Mouse (Mus musculus): ENCODE data around the gene Nckap1.

The Nckap1 gene

DNA sequence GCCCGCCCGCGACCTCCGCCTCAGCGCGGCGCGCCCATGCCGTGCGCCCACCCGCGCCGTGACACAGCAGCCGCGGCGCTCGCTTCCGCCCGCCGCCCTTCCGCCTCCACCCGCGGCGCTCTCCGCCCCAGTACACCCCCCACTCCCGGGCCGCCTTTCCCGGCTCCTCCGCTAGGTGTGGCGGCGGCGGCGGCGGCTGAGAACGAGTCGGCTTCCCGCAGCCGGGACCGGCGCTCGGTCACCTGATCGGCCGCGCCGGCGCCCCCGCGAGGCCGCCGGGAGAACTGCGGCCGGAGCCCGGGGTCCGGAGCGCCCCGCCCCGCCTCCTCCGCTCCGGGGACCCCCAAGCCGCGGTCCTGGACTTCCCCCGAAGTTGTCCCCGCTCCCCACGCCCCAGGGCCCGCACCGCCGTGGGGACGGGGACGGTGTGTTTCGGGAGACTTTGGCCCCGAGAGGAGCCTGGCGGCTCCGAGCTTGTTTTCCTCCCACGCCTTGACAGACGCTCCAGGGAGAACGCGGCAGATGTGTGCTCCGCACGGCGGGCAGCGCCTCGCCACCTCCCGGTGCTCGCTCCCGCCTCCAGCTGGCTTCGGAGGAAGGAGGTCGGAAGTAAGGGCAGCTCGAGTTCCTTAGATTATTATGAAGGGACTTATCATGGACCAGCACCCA is at the start of gene Nckap1:
TSS of gene Nckap1 (minus strand) at position 338 of the 669 bp plus-strand sequence.
- DNase-seq: peak; percentile 92

DNA sequence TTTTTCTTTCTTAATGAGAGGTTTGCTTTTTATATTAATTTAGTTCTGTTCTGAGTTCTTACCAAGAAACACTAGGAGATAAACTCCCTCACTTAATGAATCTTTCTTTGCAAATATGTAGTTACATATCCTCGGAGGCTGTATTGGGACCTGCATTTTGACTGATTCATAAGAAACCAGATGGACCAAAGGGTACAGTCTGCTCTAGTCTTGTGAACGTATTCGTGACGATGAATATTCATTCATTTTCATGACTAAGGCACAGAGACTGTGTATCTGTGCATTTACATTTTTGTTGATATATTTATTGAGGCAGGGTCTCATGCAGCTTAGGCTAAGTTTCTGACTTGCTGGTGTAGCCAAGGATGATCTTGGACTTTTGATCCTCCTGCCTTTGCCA is 43.3 kb upstream of the Nckap1 start:
- no peak for DNase-seq

DNA sequence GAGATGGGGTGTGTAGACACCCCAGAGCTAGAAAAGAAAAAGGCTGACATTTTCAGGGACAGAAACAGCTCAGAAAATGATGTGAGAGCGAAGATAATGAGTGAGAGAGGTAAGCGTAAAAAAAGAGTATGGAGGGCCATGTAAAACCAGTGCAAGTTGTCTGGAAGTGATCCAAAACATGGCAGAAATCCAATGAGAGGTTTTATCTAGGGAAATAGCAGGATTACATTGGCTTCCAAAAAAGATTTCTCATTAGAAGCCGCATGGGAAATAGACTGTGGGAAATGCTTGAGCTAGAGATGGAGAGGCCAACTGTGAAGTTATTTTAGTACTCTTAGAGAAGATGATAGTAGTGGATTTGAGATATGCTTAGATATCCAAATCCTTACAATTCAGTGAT is 40.7 kb upstream of the Nckap1 start:
- no peak for DNase-seq

DNA sequence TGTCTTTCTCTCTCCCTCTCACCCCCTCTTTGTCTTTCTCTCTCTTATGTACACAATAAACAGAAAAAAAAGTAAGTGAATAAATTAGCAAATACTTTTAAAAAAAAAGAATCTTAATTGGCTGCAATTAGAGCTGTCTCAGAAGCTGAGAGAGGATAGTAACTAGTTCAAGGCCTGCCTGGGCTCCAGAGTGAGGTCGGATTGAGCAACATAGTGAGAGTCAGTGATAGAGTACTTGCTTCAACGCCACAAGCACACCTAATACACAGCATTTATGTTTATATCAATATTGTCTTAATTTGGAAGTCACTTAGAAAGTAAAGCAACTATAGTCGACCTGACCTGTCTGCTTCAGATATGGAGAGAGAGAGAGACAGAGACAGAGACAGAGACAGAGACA is 37.8 kb upstream of the Nckap1 start:
- DNase-seq: no peak

DNA sequence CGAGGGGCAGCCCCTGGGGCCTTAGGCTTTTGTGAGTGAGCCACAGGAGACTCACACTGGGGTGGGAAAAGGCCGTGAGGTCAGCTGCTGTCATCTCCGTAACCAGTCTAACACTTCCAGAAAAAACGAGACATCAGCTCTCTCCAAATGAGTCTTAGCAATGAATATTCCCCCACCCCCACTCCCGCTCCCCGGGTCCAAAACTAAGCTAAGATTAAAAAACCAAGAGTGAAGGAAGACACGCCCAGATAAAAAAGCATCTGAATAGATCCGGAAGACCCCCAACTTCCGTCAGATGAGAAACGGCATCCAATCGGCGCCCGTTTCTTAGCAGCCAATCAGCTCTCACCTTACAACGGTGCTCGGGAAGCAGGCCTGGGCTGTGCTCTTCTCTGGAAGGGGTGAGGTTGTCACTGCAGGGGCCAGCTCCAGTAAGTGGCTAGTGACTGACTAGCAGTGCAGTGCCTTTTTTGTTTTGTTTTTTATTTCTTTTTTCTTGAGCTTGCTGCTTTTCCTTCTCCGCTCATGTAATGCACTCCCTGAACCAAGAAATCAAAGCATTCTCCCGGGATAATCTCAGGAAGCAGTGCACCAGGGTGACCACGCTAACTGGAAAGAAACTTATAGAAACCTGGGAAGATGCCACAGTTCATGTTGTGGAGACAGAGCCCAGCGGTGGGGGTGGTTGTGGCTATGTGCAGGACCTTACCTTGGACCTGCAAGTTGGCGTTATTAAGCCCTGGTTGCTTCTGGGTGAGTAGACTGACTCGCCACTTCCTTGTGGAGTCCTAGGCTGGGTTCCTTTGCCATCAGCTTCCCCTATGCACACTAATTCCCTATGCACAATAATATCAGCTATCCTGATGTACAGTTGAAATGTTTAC is 35.9 kb upstream of the Nckap1 start, which contains the start of the genes Dusp19 and Nup35:
TSS of gene Dusp19 (plus strand) at position 192 of the 884 bp plus-strand sequence.
TSS of gene Nup35 (plus strand) at position 383 of the 884 bp plus-strand sequence.
- peak; percentile 97 for DNase-seq

DNA sequence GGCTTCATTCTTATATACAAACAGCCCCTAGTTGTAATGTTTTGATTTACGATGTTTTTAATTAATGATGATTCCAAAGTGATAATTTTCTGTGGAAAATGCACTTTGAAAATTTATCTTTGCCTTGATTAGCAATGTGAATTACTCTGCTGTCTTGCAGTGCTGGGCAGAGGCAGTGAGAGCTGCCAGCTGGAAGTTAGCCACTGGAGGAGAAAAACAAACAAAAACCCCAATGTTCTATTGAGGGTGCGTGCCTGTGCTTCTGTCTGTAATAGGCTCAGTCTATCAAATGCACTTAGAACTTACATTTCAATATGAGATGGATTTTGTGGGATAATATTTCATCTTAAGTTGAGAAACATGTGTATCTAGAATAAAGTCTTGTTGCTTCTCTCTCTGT is 31.6 kb upstream of the Nckap1 start:
- DNase-seq: no peak

DNA sequence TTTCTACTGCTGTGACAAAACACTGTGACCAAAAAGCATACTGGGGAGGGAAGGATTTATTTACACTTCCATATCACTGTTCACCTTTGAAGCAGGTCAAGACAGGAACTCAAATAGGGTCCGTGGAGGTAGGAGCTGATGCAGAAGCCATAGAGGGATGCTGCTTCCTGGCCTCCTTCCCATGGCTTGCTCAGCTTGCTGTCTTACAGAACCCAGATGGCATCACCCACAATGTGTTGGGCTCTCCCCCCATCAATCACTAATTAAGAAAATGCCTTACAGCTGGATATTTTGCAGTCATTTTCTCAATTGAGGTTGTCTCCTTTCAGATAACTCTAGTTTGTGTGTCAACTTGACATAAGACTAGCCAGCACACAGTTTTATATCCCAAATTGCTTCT is 31.1 kb upstream of the Nckap1 start:
- peak; percentile 6 for DNase-seq

DNA sequence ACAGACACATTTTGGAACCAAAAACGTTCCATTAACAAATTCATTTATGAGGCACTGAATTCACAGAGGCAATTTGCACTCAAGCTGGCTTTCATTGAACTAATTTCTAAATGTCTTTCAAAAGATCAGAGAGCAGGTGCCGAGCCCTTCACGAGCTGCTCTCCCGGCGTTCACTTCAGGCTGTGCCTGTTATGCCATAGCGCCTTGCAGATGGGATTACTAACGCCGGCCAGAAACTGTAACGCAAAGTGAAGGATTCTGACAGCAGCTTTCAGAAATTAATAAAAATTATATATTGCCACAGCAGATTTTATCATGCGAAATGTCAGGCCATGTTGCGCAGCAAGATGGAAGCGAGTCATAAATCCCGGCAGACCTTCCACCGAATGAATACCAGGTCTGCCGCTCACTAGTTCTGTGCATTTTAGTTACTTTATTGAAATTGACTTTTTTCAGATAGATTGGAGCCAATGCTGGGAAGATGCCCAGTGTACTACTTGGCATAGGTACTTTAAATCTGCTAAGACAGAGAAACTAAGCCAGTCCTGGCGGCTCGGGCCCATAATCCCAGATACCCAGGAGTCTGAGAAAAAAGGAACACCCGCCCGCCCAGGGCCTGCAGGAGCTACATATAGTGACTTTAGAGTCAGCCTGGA is 22.7 kb upstream of the Nckap1 start:
- DNase-seq: no peak

DNA sequence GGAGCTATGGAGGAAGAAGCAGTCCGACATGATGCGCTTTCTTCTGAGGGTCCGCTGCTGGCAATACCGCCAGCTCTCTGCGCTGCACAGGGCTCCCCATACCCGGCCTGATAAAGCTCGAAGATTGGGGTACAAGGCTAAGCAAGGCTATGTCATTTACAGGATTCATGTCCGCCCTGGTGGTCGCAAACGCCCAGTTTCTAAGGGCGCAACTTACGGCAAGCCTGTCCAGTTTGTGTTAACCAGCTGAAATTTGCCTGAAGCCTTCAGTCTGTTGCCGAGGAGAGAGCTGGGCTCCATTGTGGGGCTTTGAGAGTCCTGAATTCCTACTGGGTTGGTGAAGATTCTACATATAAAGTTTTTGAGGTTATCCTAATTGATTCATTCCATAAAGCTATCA is 21.6 kb upstream of the Nckap1 start:
- DNase-seq: no peak

DNA sequence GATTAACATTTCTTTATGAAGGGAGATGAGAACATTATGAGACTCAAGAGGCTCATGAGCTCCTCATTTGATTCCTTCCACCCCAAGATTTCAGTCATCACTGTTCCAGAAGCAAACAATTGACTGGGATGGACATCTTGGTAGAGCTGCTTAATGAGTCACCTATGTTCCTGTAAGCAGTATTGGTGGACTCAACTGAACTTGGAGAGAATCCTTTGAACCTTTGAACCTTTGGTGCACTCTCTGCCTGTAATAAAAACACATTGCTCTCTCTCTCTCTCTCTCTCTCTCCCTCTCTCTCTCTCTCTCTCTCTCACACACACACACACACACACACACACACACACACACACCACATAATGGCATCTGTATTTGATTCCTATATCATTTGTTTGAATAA is 19.4 kb upstream of the Nckap1 start:
- DNase-seq: no peak

DNA sequence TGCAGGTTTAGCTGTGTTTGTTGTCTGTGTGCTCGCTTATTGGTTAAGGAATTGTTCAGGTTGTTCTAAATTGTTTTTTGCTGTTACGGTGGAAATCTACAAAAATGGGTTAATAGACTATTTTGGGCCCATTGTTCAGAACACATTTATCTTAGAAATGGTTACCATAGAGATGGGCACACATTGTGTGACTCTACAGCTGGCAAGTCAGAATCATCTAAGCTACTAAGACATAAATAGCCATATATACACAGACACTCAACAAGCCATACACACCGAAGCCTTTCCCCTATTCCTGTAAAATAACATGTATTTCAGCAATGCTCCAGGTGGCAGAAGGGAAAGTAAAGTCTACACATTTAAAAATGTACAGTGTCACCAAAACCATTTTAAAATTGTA is 18.7 kb upstream of the Nckap1 start:
- no peak for DNase-seq

DNA sequence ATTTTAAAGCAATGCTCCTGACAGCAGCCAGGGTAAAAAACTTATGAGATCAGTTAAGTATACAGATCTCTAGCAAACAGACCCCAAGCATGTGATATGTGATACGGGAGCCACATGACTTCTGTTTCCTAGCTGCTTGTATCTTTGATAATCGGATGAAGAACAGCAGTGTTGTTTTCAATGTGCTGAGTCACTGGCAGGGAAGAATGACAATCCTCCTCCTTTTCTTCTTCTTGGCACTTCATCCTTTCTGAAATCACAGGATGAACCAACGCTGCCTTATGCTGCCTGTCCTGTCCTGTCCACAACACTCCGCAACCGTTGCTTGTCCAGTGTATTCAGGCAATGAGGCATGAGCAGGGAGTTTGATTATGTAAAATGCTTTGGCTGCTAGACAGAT is 15.8 kb upstream of the Nckap1 start:
- no peak for DNase-seq

DNA sequence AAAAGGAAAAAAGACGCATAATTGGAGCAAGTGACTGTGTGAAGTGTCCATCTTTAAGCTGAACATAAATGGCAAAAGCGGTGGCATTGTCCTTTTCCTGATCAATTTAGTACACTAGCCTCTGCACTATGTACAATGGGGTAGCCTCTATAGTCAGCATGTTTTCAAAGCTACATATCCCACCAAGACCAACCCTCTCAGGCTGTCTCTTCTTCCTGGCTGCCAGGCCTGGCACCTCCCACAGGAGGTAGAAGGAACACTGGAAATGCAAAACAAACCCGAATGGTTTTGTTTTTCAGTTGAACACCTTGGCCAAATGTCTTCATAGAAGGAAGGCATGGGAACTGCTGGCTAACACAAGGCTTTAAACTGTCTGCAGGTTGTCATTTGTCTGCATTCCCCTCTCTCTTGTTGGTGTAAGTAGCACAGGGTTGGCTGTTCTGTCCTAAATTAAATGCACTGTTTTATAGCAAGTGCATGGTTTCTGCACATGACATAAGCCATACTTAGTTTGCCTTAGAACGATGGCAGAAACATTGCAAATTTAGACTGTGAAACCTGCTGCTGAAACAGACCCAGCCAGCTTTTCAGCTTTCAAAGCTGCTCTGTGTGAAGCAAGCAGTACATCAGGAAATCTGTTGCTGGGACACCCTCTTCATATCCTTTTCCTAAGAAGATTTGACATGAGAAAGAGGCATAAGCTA is 13.2 kb upstream of the Nckap1 start:
- DNase-seq: no peak

DNA sequence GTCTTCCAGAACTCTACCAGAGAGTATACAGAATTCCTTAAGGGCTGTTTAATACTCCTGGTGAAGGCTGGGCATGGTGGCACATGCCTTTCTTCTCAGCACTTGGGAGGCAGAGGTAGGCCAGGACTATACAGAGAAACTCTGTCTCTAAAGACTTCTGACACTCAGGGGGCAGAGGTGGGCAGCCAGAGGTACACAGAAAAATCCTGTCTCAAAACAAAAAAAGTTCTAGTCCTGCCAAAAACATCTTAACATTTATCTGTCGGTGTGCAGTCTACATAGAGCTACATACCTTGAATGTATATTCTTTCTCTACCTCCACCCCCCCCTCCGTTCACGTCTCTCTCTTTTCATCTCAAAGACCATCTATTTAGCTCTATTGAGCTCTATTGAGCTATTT is 1.2 kb upstream of the Nckap1 start:
- DNase-seq: no peak

DNA sequence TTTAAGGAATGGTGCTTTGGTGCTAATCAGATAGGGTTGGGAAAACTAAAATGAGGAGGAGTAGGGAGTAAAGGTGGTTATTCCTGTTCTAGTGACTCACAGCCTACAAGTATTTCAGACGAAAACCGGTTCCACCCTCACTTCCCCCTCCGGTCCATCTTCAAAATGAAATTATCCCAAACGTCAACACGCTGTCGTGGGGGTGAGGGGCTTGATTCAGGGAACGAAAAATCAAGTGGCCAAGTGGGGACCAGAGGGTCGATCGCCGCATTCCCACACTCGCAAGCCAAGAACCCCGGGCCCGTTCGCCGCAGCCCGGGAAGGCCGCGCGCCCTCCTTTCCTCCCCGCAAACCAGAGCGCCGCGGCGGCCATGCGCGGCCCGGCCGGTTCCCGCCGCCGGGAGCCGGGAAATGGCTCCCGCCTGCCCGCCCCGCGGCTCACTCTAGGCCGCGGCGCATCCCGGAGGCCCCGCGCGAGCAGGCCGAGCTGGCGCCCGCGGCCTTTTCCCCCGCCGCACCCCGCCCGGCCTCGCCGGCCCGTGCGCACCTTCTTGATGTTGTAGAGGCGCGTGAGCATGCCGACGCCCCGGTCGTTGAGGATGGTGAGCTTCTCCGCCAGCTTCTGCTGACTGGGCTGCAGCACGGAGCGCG is 744 bp downstream of the Nckap1 start:
- DNase-seq: peak; percentile 54

DNA sequence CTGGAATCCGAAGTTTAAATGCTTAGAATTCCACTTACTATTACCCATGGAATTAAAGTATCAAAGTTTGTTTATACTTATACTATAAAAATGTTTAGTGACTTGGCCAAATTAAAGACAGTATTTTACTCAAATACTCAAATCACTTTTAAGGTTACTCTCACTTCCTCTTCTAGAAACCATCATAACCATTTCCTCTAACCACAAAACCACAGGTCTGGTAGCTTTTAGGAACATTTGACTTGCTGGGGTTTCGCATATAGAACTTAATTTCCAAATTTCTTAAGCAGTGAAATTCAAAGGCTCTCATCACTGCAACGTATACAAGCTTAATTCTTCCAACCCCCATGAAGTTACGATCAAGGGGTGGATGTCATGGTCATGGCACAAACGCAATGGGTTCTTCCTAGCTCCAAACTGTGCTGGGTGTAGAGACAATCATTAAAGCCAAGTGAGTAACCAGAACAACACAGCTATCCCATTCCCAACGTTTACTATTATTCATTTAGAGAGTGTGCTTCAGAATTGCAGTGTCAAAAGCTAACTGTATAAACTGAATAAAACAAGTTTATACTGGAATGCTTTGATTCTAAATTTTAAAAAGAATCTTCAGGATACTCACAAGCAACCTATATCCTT is 1.8 kb downstream of the Nckap1 start:
- no peak for DNase-seq

DNA sequence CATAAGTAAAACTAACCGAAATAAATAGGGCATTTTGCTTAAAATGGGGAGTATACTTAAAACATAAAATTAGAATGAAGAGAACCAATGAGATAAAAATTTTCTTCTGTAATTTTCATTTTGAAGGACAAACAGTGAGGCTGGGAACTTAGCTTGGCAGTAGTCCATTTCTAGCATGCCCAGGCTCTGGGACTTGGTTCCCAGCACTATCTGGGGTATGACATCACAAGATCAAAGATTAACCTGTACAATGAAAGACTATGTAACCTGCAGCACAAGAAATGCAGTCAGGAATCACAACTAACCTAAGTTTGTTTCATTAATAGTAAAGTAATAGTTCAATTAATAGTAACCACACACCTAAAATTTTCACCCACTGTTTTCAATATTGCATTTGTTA is 3.9 kb downstream of the Nckap1 start:
- DNase-seq: no peak

DNA sequence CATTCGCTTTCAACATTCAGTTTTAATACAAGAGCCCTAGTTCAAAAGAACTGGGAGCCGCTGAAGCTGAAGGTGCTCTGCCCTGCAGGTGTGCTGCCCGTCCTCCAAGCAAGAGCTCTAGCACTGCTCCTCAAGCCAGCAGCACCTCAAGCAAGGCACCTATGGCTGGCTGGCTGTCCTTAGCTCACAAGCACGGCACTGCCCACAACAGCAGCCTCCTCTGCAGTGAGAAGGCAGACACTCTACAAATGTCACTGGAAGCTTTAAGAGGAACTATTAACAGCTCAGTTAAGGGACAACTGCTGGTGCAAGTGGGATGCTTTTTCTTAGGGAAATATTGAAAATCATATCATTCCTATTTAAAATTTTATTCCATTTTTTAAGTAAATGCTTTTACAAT is 10.5 kb downstream of the Nckap1 start:
- no peak for DNase-seq

DNA sequence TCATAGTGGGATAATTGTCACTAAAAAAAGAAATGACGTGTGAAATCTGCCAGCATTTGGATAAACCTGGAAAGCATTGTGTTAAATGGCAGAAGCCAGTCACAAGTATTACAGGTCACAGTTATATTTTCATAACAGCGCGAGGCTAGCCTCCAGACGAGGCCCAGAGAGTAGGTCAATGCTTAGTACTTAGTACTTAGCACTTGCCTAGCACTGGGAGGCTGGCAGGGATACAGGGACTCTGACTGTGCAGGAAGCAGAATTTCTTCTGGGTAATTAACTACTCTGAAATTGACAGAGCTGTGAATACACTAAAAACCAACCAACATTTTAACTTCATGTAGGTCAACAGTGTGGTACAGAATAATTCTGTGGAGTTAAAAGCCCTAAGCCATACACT is 13.8 kb downstream of the Nckap1 start:
- DNase-seq: no peak

DNA sequence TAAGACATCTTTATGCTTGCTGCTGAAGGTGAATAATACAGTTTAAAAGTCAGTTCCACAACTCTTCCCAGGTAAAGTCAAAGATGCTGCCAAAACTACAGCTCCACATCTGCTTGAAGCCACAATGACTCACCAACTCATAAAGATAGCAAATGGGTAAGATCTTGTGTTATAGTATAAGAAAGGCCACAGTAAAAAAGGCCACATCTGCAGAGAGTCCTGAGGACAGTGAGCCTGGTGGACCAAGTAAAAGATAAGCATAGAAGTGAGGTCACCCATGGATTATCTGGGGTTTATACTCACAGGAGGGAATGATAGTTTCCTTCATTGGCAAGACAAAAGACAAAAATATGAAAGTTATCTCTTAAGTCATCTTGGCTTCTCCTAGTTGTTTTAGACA is 18.9 kb downstream of the Nckap1 start:
- DNase-seq: no peak

DNA sequence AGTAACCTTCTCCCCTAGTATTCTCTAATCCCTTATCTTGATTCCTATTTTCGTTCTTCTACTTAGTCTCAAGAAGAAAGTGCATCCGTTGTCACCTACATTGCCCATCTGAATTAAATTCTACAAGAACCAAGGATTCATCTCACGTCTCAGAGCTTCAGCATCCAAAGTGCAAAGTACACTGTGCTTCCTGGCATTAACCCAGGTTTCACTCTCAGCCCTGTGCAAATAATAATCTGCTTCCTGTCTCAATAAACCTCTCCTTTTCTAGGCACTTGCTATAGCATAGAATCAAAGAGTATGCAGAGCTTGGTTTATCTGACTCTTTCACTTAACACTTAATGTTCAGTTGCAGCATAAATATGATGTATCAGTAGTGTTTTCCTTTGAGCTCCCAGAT is 19.7 kb downstream of the Nckap1 start:
- no peak for DNase-seq

DNA sequence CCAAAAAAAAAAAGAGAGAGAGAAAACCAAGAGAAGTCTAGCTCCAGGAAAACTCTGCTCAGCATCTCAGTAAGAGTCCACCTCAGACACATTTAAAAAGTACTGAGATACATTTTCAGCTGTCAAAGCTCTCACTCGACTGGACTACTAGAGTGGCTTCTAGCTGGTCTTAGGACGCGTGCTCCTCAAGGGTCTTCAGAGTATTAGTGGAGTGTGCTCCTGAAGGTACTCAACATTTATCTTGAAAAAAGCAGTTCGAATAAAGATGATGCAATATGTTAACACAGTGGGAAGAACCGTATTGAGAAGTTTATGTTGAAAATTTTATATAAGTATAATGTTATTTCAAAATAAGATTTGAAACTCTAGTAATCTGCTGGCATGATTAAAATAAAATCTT is 20.4 kb downstream of the Nckap1 start:
- no peak for DNase-seq
